Mouse (Mus musculus): Measurements from ENCODE around the gene Phactr2.

DNA sequence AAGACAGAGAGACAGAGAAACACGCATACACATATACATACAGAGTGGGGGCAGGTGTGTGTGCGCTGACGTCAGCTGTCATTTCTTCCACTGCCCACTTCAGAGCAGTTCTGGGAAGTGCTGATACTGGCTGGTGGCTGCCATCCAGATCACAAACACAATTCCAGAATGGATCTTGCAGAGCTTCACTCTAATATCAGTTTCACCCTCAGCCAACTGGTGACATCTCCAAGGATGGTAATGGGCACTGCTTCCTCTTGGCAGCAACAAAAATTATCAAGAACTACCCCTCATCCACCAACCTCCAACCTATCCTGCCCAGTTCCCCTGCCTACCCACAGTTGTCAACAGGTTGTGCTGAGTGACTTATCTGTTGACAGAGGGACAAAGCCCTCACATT, 22.1 kb upstream of the Phactr2 start:
- no peak for TF ChIP-seq CTCF (IDR thresholded peaks at IDR 0.05; ENCODE audit: low read depth, low read length)
- no peak for TF ChIP-seq TAL1 (conservative IDR thresholded peaks at IDR 0.05; ENCODE audit: low read depth, low read length)
- TF ChIP-seq GATA2 (IDR thresholded peaks at IDR 0.05; ENCODE audit: borderline replicate concordance, low read depth, low read length) = no peak
- TF ChIP-seq GATA1 (IDR thresholded peaks at IDR 0.05; ENCODE audit: borderline replicate concordance, low read length) = no peak
- TF ChIP-seq POLR2AphosphoS5 (IDR thresholded peaks at IDR 0.05; ENCODE audit: insufficient replicate concordance, low read depth, low read length) = no peak
